Mouse (Mus musculus) heart, postnatal 14 days (tissue): ENCODE measurements around the gene Atp8b3. TPM values are rescaled to one million over a fixed set of nuclear protein-coding genes. Genes with fewer than 3 reads are reported as not detected.

Source experiments
- DNase-seq, 2 experiments: peaks; one replicate each; pipeline ENCODE4 v3.0.0; 2021 to 2022
- intact Hi-C: fragments of 180-260 bp; cut with DNase I; formaldehyde crosslinking; loops from one replicate; pipeline ENCODE4 v1.15.1; 2025
- long read RNA-seq, 2 experiments: library from polyadenylated mRNA; stranded (forward); transcript quantifications; one replicate each; pipeline ENCODE4 v2.0.0; 2021
- total RNA-seq, 2 experiments: library from RNA; stranded (reverse); gene quantifications; 2 replicates each; pipeline ENCODE4 v1.2.3; 2021

Gene Atp8b3
- total RNA-seq: not detected
- long read RNA-seq, experiment 1: 0 reads
- long read RNA-seq, experiment 2: 0 reads

DNA sequence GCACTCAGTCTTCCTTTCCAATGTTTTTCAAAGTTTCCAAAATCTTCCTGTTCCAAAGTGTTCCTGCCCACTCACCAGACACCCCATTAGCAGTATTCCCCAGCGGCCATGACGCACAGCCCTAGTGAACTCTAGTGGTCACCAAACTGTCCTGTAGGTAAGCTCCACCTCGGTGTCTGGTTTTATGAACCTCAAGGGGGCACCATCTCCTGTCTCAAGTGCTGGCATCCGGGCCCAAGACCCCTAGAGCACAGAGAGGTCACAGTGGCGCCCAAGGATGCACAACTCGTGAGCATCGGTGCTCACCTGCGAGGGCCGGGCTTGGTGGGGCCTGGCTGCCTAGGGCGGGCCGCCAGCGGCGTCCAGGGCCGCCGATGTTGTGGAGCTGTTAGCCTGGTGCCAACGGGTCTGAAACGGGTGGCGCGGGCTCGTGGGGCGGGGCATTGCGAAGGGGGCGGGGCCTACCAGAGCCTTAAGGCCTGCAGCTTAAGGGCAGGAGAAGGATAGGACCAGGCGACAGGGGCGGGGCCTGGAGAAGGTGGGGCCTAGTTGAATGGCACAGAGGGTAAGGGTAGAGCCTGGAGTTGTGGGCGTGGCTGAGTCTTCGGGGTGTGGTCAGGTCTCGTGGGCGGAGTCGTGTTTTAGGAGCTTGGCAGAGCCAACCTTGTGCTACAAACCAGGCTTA, at the start of gene Atp8b3:
TSS of gene Atp8b3 (minus strand) at position 415 of the 685 bp plus-strand sequence.
- DNase-seq: peak; percentile 48 to 73
- intact Hi-C loops: no loop called here

DNA sequence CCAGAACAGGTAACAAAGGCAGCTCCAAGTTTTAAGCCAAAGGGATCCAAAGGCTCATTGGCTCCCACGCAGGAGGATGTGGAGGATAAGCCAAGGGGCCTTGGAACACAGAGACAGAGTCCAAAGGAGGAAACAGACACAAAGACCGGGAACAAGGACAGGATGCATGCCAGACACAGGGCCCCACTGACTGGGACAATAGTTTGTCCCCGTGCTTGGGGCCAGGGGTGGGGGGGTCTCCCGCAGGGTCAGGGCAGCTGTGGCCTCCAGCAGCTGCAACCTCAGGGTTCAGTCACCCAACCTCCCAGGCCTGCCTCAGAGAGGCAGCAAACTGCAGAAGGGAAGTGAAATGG, 48.4 kb upstream of the Atp8b3 start:
- intact Hi-C loops: no loop called here
- peak; percentile 54 to 61 for DNase-seq

- no peak for DNase-seq
- intact Hi-C loops: no loop called here
Measured at GRCm38 (mm10) chr10:80586407-80587304, 47.7 kb upstream of the Atp8b3 start.

DNA sequence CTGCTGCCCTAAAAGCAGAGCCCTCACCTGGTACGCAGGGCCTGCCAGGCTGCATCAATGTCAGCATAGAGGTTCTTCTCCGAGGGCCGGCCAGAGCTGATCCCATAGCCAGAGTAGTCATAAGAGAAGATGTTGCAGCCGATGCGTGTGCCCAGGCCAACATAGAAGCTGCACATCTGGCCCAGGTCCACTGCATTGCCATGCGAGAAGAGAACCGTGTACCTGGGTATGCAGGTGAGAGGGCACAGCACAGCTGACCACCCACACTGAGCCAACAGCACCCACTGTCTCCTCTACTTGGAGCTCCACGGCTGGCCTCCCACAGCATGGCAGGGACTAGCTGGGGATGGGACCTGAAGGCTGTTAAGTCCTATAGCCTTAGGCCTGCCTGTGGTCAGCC, 46.7 kb upstream of the Atp8b3 start:
- no peak for DNase-seq

DNA sequence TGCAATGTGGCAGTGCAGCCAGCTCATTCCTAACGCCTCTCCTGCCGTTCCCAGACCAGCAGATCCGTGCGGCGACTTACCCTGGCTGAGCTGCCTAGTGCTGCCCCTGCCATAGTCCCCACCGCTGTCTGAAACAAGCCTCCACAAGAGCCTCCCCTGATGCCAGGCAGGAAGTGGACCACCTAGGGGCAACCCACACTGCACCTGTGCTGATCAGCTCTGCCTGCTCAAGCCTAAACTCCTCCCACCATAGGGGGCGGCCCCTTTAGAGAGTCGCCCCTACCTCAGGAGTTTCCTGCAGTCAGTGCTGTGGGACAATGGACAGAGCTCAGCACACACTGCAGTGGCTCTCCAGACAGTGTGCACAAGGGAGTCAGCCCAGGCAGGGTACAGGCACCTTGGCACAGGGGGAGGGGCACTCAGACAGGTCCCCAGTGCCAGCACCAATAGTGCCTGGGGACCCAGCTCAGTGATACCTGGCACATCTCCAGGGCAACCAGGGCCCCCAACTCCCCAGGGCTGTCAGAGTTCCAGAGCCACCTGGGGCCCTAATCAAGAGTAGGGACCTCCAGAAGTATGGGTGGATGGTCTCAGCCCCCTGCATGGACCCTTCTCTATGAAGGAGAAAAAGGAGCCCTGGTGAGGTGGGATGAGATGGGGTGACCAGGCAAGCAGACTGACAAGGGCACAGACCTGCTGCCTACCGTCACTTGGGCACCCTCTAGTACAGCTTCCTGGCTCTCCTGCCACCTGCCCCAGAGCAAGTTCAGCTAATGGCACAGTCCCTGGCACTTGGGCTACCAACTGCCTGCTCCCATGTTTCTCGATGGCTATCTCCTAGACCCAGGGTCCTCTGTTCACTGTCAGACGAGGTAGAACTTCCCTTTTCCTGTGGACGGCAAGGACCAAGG, 46.0 kb upstream of the Atp8b3 start:
- intact Hi-C loops: no loop called here

More for the DNA sequence above, 46.7 kb upstream of the Atp8b3 start:
- intact Hi-C loops: no loop called here

DNA sequence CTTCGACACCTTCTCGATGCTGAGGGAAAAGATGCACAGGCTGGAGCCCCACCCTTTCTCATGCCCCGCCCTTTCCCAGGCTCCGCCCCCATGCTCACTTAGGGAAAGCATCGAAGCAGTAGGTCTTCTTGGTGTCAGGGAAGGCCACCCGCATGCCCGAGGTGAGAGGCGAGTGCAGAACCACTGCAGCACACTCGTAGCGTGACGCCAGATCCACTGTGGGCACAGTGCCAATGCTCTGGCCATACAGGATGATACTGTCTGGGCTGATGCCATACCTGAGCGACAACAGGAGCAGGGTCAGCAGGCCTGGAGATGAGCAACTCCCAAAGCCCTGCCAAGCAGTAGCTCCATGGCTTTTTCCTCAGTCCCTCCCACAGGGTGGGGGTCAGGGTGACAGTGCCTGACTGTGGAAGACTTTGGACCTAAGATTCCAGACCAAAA, 45.1 kb upstream of the Atp8b3 start:
- DNase-seq: peak; percentile 35 to 44

More for the DNA sequence above, 46.0 kb upstream of the Atp8b3 start:
- DNase-seq: no peak

DNA sequence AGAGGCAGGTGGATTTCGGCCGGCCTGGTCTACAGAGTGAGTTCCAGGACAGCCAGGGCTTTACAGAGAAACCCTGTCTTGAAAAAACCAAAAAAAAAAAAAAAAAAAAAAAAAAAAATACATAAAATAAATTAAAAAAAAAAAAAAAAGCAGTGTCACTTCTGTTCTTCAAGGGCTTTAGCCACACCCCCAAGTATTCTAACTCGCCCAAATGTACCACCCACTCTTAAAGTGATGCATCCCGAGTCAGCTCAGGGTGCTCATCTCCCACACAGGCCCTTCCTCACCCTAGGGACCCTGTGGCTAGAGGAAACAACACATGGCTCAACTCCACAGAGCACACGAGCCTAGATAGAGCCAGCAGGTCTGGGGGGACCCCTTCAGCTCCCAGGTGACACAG, 44.1 kb upstream of the Atp8b3 start:
- intact Hi-C loops: no loop called here
- no peak for DNase-seq

More for the DNA sequence above, 45.1 kb upstream of the Atp8b3 start:
- intact Hi-C loops: no loop called here

DNA sequence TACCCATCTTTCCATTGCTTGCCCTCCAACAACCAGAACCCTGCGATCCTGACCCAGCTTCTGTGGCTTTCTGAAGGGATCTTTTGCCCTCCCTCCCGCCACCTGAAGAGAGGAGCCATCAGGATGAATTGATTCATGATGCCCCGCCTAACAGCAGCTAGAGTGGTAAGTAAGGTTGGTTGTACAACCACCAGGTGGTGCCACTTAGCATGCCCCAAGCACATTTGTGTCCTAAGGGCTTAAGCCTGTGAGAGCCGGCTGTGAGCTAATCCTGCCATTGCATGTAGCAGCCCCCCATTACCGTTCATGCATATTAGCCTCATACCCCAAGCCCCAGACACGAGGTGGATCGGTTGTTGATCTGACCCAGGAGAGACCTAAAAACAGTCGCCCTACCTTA, 40.0 kb upstream of the Atp8b3 start:
- intact Hi-C loops: loop anchor here (2.0 kb wide), 2 partner anchors 24 to 32 kb away; partner anchors contain the start of genes Adat3 and Scamp4
- DNase-seq: peak; percentile 53 to 69

- intact Hi-C loops: loop anchor here (2.0 kb wide), 2 partner anchors 25 to 33 kb away; partner anchors contain the start of genes Adat3 and Scamp4
- peak; percentile 89 to 90 for DNase-seq
Measured at GRCm38 (mm10) chr10:80578131-80578750, 39.3 kb upstream of the Atp8b3 start.

- intact Hi-C loops: loop anchor here (2.0 kb wide), 2 partner anchors 25 to 33 kb away; partner anchors contain the start of genes Adat3 and Scamp4
- DNase-seq: peak; percentile 98 to 99
Measured at GRCm38 (mm10) chr10:80577195-80578130, 38.5 kb upstream of the Atp8b3 start, which contains the start of gene Klf16. TSS of gene Klf16 (minus strand) at chr10:80577321.

GRCm38 (mm10) chr10:80576351-80577194, 37.6 kb upstream of the Atp8b3 start:
- peak; percentile 63 to 64 for DNase-seq
- intact Hi-C loops: no loop called here

DNA sequence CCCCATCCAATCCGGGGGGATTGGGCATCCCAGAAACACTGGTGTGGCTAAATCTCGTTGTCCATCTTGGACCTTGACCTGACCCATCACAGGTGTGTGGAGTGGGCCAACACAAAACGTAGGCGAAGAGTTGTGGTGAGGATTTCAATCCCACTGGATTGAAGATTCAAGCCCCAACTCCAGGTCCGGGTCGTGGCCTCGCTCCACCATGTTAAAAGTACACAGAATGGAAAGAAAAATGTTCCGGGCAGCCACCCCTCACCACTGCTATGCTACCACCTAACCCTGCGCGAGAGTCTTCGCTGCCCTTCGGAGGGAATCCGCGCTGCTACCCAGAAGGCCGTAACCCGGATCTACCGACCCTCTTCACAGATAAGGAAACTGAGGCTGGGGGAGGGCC, 37.0 kb upstream of the Atp8b3 start:
- DNase-seq: no peak
- intact Hi-C loops: no loop called here

DNA sequence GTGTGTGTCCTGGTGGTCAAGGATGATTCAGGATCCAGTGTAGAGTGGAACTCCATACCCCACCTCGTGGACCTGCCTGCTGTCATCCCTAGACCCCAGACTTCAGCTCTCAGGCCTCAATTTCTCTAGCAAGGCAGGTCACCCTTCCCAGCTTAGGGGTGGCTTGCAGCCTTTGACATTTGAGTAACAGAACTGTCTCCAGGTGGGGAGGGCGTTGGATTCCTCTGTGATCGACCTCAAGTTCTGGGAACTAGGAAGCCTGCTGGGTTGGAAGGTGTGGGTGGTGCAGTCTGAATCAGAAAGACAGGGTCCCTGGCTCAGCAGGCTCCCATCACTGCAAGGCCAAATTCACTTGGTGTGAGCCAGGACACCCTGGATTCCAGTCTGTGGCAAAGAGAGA, 36.0 kb upstream of the Atp8b3 start:
- DNase-seq: no peak
- intact Hi-C loops: no loop called here

- intact Hi-C loops: no loop called here
- DNase-seq: no peak
Measured at GRCm38 (mm10) chr10:80573944-80574343, 35.0 kb upstream of the Atp8b3 start.

DNA sequence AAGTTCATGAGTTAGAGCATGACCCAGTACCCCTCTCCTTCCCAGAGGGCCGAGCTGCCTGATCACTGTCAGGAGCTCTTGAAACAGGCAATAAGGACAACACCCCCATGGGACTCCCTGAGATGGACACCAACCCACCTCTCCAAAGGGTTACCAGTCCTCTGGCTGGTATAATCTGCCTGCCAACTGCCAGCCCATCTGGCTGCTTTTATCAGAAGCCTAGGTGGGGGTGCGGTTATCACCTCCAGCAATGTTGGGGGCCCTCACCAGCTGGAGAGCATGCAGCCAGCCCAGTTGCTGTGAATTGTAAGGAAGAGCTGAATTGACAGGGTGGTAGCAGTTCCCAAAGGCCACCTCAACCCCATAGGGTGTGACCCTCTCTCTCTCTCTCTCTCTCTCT, 33.6 kb upstream of the Atp8b3 start:
- intact Hi-C loops: no loop called here
- no peak for DNase-seq

- intact Hi-C loops: no loop called here
- no peak for DNase-seq
Measured at GRCm38 (mm10) chr10:80570871-80571836, 32.2 kb upstream of the Atp8b3 start.
